Mouse (Mus musculus): ENCODE measurements around the gene Herc4.
"Not testable (repeated sequence)": the region's sequence is repeated elsewhere in the genome, so short reads cannot be mapped to it uniquely, and the experiment has no call there.

- not testable (repeated sequence) for TF ChIP-seq EP300, CTCF (IDR thresholded peaks at IDR 0.05)
Measured at GRCm38 (mm10) chr10:63351099-63351498, 107.5 kb downstream of the Herc4 start.
